Mouse (Mus musculus): Measurements from ENCODE around the gene Unc5a. TPM values are rescaled to one million over a fixed set of nuclear protein-coding genes. Genes with fewer than 3 reads are reported as not detected.

Gene Unc5a
- total RNA-seq (2021) = 100 to 1,000 TPM; 110 to 116 TPM
- long read RNA-seq, experiment 1, transcript Unc5a-201 (16 exons, 3,995 nt) = minor isoform, 24 of 261 reads
- long read RNA-seq, experiment 1, transcript Unc5a-202 (15 exons, 3,827 nt) = major isoform, 155 of 261 reads
- long read RNA-seq, experiment 1, partial matches to known transcripts = 31 of 261 reads
- long read RNA-seq, experiment 1, other reads (novel, unspliced or antisense) = 51 of 261 reads
- long read RNA-seq, experiment 2, transcript Unc5a-202 (15 exons, 3,827 nt) = major isoform, 116 of 232 reads
- long read RNA-seq, experiment 2, transcript Unc5a-201 (16 exons, 3,995 nt) = minor isoform, 16 of 232 reads
- long read RNA-seq, experiment 2, partial matches to known transcripts = 47 of 232 reads
- long read RNA-seq, experiment 2, other reads (novel, unspliced or antisense) = 53 of 232 reads

GRCm38 (mm10) chr13:54948531-54949493 lies at the start of gene Unc5a:
Gene Unc5a, plus strand, starts transcription at chr13:54949411.
- Histone ChIP-seq H3K27ac (peak within 1 kb of the TSS; percentile 95), H3K4me3 (peak within 1 kb of the TSS; percentile 76)
- TF ChIP-seq CTCF (IDR thresholded peaks at IDR 0.05) = no peak; the same call in 1 of the 2 replicates
- intact Hi-C loops (cut with DNase I) = loop anchor here (2.0 kb wide), 2 partner anchors 62 to 150 kb away; no protein-coding TSS in a partner anchor
- peak; percentile 75 to 76 for DNase-seq (ENCODE audit: extremely low spot score in 1 of 2, low spot score in 2 of 2)

- H3K4me3 ChIP-seq = no peak overlapping the region
These were observed 37.2 kb upstream of the Unc5a start for GRCm38 (mm10) chr13:54912053-54912452.

GRCm38 (mm10) chr13:54912894-54913621 lies 36.2 kb upstream of the Unc5a start:
- no peak for TF ChIP-seq CTCF (IDR thresholded peaks at IDR 0.05)
- no peak for DNase-seq (ENCODE audit: extremely low spot score in 1 of 2, low spot score in 2 of 2)
- Histone ChIP-seq H3K27ac (no peak overlapping the region), H3K4me3 (no peak overlapping the region)
- intact Hi-C loops (cut with DNase I) = no loop called here

More at GRCm38 (mm10) chr13:54912053-54912452, 37.2 kb upstream of the Unc5a start:
- intact Hi-C loops (cut with DNase I) = no loop called here
- TF ChIP-seq CTCF (IDR thresholded peaks at IDR 0.05) = no peak
- no peak for DNase-seq (ENCODE audit: extremely low spot score in 1 of 2, low spot score in 2 of 2)
- no peak overlapping the region for H3K27ac ChIP-seq

GRCm38 (mm10) chr13:54916644-54917043 lies 32.6 kb upstream of the Unc5a start:
- intact Hi-C loops (cut with DNase I) = no loop called here
- DNase-seq (ENCODE audit: extremely low spot score in 1 of 2, low spot score in 2 of 2) = no peak
- no peak overlapping the region for H3K4me3 ChIP-seq
- no peak for TF ChIP-seq CTCF (IDR thresholded peaks at IDR 0.05)
- no peak overlapping the region for H3K27ac ChIP-seq

- no peak overlapping the region for H3K4me3 ChIP-seq
- no peak overlapping the region for H3K27ac ChIP-seq
- no peak for DNase-seq (ENCODE audit: extremely low spot score in 1 of 2, low spot score in 2 of 2)
- intact Hi-C loops (cut with DNase I) = no loop called here
- TF ChIP-seq CTCF (IDR thresholded peaks at IDR 0.05) = no peak
These were observed 30.3 kb upstream of the Unc5a start for GRCm38 (mm10) chr13:54918910-54919309.

- H3K27ac ChIP-seq = no peak overlapping the region
- no peak for TF ChIP-seq CTCF (IDR thresholded peaks at IDR 0.05)
- intact Hi-C loops (cut with DNase I) = loop anchor here (10.0 kb wide), 1 partner anchor 245 kb away; no protein-coding TSS in a partner anchor
- H3K4me3 ChIP-seq = no peak overlapping the region
- DNase-seq (ENCODE audit: extremely low spot score in 1 of 2, low spot score in 2 of 2) = no peak
These were observed 29.5 kb upstream of the Unc5a start for GRCm38 (mm10) chr13:54919666-54920065.

GRCm38 (mm10) chr13:54921700-54922099 lies 27.5 kb upstream of the Unc5a start:
- no peak for TF ChIP-seq CTCF (IDR thresholded peaks at IDR 0.05)
- H3K4me3 ChIP-seq = no peak overlapping the region
- DNase-seq (ENCODE audit: extremely low spot score in 1 of 2, low spot score in 2 of 2) = no peak
- H3K27ac ChIP-seq = no peak overlapping the region
- intact Hi-C loops (cut with DNase I) = loop anchor here (10.0 kb wide), 1 partner anchor 243 kb away; no protein-coding TSS in a partner anchor

GRCm38 (mm10) chr13:54923705-54924104 lies 25.5 kb upstream of the Unc5a start:
- intact Hi-C loops (cut with DNase I) = loop anchor here (10.0 kb wide), 1 partner anchor 241 kb away; no protein-coding TSS in a partner anchor
- no peak for TF ChIP-seq CTCF (IDR thresholded peaks at IDR 0.05)

GRCm38 (mm10) chr13:54925466-54925865 lies 23.7 kb upstream of the Unc5a start:
- intact Hi-C loops (cut with DNase I) = loop anchor here (10.0 kb wide), 1 partner anchor 239 kb away; no protein-coding TSS in a partner anchor
- Histone ChIP-seq H3K4me3 (no peak overlapping the region), H3K27ac (no peak overlapping the region)
- DNase-seq (ENCODE audit: extremely low spot score in 1 of 2, low spot score in 2 of 2) = no peak
- no peak for TF ChIP-seq CTCF (IDR thresholded peaks at IDR 0.05)

More at GRCm38 (mm10) chr13:54923705-54924104, 25.5 kb upstream of the Unc5a start:
- Histone ChIP-seq H3K27ac (no peak overlapping the region), H3K4me3 (no peak overlapping the region)
- DNase-seq (ENCODE audit: extremely low spot score in 1 of 2, low spot score in 2 of 2) = no peak

GRCm38 (mm10) chr13:54926654-54927053 lies 22.6 kb upstream of the Unc5a start:
- no peak overlapping the region for H3K27ac ChIP-seq
- DNase-seq (ENCODE audit: extremely low spot score in 1 of 2, low spot score in 2 of 2) = no peak

GRCm38 (mm10) chr13:54930123-54930522 lies 19.1 kb upstream of the Unc5a start:
- Histone ChIP-seq H3K27ac (no peak overlapping the region), H3K4me3 (no peak overlapping the region)
- intact Hi-C loops (cut with DNase I) = no loop called here
- no peak for TF ChIP-seq CTCF (IDR thresholded peaks at IDR 0.05)
- DNase-seq (ENCODE audit: extremely low spot score in 1 of 2, low spot score in 2 of 2) = no peak

More at GRCm38 (mm10) chr13:54926654-54927053, 22.6 kb upstream of the Unc5a start:
- peak; percentile 42 for TF ChIP-seq CTCF (IDR thresholded peaks at IDR 0.05)
- H3K4me3 ChIP-seq = no peak overlapping the region
- intact Hi-C loops (cut with DNase I) = loop anchor here (10.0 kb wide), 1 partner anchor 238 kb away; no protein-coding TSS in a partner anchor

All from left cerebral cortex, adult 2 months (tissue).